In the genomic region with DNA sequence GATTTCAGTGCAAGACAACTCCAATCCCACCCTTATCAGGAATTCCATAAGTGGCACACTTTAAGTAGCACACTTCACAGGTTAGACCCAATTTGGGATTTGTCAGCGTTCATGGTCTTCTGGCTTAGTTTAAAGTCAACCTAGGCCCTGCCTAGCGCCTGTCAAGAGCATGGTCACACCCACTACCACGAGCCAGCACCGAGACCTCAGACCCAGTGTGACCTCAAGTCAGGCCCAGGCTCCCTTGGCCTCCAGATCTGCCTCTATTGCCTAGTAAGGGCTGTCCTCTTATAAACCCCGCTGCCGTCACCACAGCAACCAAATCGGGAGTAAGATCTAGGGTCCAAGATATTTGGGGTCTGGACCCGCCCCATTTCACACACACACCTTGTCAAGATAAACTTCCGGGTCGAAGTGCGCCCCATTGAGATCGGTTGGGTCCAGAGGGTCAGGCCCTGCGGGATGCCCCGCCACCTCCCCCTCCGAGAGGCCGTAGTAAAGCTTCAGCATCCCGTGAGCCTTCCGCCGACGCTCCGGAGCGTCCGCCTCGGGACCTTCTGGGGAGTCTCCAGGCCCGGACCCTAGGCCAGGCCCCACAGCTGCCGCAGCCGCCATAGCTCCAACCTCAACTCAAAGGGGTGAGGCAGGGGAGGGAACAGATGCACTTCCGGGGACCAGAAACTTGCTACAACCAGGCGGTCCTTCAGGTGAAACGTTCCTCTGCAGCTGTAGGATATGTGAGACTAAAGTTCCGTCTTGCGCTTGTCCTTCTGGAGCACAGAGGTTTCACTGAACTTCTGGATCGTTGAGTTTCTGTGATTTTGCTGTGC, we compare ENCODE assay signal across 8 mouse cellular contexts. TPM values are rescaled to one million over a fixed set of nuclear protein-coding genes. Genes with fewer than 3 reads are reported as not detected.
DNase-seq lines count a peak whose midpoint lies in the region; ATAC-seq and TF ChIP-seq lines count a peak whose summit lies in the region.

A gene (minus strand): TSS at position 668 of the 830 bp plus-strand sequence.

- TF ChIP-seq EP300 in CH12.LX (IDR thresholded peaks at IDR 0.05; ENCODE audit: low read length) = no peak

- no peak for TF ChIP-seq CTCF in CH12.LX (conservative IDR thresholded peaks at IDR 0.05 in 1 of 2, IDR thresholded peaks at IDR 0.05 in 1 of 2; ENCODE audit: low read depth in 2 of 2, low read length in 2 of 2)

- H3K4me1 ChIP-seq in CH12.LX (ENCODE audit: control insufficient read depth in 1 of 2, insufficient read depth in 2 of 2) = peaks cover 3 to 26% of the 10 kb centered on the region in 2 experiments
- peaks cover 18% of the 10 kb centered on the region for H3K4me1 ChIP-seq in forebrain, embryonic 10.5 days
- H3K4me1 ChIP-seq in heart, embryonic 14.5 days (ENCODE audit: control insufficient read depth in 2 of 2, insufficient read depth in 2 of 2, low read length in 2 of 2) = peaks cover 6 to 7% of the 10 kb centered on the region in 2 experiments
- peaks cover 32% of the 10 kb centered on the region for H3K4me1 ChIP-seq in liver, embryonic 13.5 days (replicated peaks)
- H3K4me1 ChIP-seq in stomach, embryonic 14.5 days (ENCODE audit: control insufficient read depth, insufficient read depth, low read length) = peaks cover 7% of the 10 kb centered on the region; the same call in 1 of the 2 replicates

- 2% methylated on average over 33 of the region's 33 CpGs for WGBS in forebrain, embryonic 10.5 days
- under 1% methylated on average over 33 of the region's 33 CpGs for WGBS in heart, embryonic 14.5 days
- under 1% methylated on average over 33 of the region's 33 CpGs for WGBS in liver, embryonic 13.5 days (ENCODE audit: insufficient replicate concordance)
- 1% methylated on average over 33 of the region's 33 CpGs for WGBS in stomach, embryonic 14.5 days

- in situ Hi-C loops in CH12.LX (cut with MboI; ENCODE audit: low pct_ligation_motif_present, low pct_unique_long_range_greater_than_20kb, low sequenced_read_pairs) = no loop called here

- H3K79me2 ChIP-seq in CH12.LX (replicated peaks; ENCODE audit: control insufficient read depth, extremely low read depth, insufficient read depth, poor library complexity, severe bottlenecking) = peaks cover 20% of the 10 kb centered on the region

- peak within 1 kb of the TSS; percentile 80 to 97 (median 97) for H3K4me3 ChIP-seq in CH12.LX (replicated peaks in 1 of 3; ENCODE audit: low read depth in 2 of 3, low read length in 2 of 3, poor library complexity in 1 of 3)
- peak within 1 kb of the TSS; percentile 76 for H3K4me3 ChIP-seq in forebrain, embryonic 10.5 days
- H3K4me3 ChIP-seq in heart, embryonic 14.5 days (ENCODE audit: control insufficient read depth in 1 of 2, insufficient read depth in 1 of 2, low read depth in 1 of 2, low read length in 2 of 2) = peak within 1 kb of the TSS; percentile 60 to 65
- H3K4me3 ChIP-seq in liver, embryonic 13.5 days (replicated peaks) = peak within 1 kb of the TSS; percentile 87
- peak within 1 kb of the TSS; percentile 79 for H3K4me3 ChIP-seq in stomach, embryonic 14.5 days (ENCODE audit: low read depth, low read length)

- H3K9me3 ChIP-seq in CH12.LX (replicated peaks; ENCODE audit: low read length) = no peaks in the 10 kb centered on the region
- H3K9me3 ChIP-seq in forebrain, embryonic 10.5 days = no peaks in the 10 kb centered on the region
- H3K9me3 ChIP-seq in heart, embryonic 14.5 days (ENCODE audit: control insufficient read depth, low read length) = no peaks in the 10 kb centered on the region
- no peaks in the 10 kb centered on the region for H3K9me3 ChIP-seq in liver, embryonic 13.5 days (replicated peaks)
- no peaks in the 10 kb centered on the region for H3K9me3 ChIP-seq in stomach, embryonic 14.5 days (ENCODE audit: control insufficient read depth, low read depth, low read length)

- dilution Hi-C loops in CH12.LX (cut with MboI; ENCODE audit: extremely low pct_ligation_motif_present, extremely low pct_unique_long_range_greater_than_20kb, low sequenced_read_pairs) = no loop called here

- peak within 1 kb of the TSS; percentile 92 for H3K4me2 ChIP-seq in CH12.LX (ENCODE audit: insufficient read depth, low read depth, poor library complexity, severe bottlenecking)
- H3K4me2 ChIP-seq in heart, embryonic 14.5 days (ENCODE audit: low read length) = peak within 1 kb of the TSS; percentile 95
- H3K4me2 ChIP-seq in liver, embryonic 13.5 days = peak within 1 kb of the TSS; percentile 92
- H3K4me2 ChIP-seq in stomach, embryonic 14.5 days (replicated peaks; ENCODE audit: low read depth, low read length) = peak within 1 kb of the TSS; percentile 86

- H3K36me3 ChIP-seq in CH12.LX (replicated peaks in 1 of 2; ENCODE audit: control insufficient read depth in 1 of 2, insufficient read depth in 1 of 2, low read length in 1 of 2) = peaks cover 34 to 58% of the 10 kb centered on the region in 2 experiments
- peaks cover 50% of the 10 kb centered on the region for H3K36me3 ChIP-seq in forebrain, embryonic 10.5 days (replicated peaks)
- peaks cover 59% of the 10 kb centered on the region for H3K36me3 ChIP-seq in heart, embryonic 14.5 days (ENCODE audit: control insufficient read depth, insufficient read depth, low read length)
- peaks cover 35% of the 10 kb centered on the region for H3K36me3 ChIP-seq in liver, embryonic 13.5 days
- peaks cover 30% of the 10 kb centered on the region for H3K36me3 ChIP-seq in stomach, embryonic 14.5 days (ENCODE audit: control insufficient read depth, insufficient read depth, low read length)

- peak within 1 kb of the TSS; percentile 65; the same call in 1 of the 2 replicates for H3K27ac ChIP-seq in CH12.LX (ENCODE audit: insufficient read depth, low read depth)
- H3K27ac ChIP-seq in forebrain, embryonic 10.5 days = peak within 1 kb of the TSS; percentile 94
- peak within 1 kb of the TSS; percentile 70 to 84 for H3K27ac ChIP-seq in heart, embryonic 14.5 days (replicated peaks in 1 of 2; ENCODE audit: control insufficient read depth in 1 of 2, insufficient read depth in 1 of 2, low read depth in 2 of 2, low read length in 2 of 2)
- H3K27ac ChIP-seq in liver, embryonic 13.5 days = peak within 1 kb of the TSS; percentile 78
- H3K27ac ChIP-seq in stomach, embryonic 14.5 days (ENCODE audit: low read length) = peak within 1 kb of the TSS; percentile 85

- DNase-seq in CH12.LX (ENCODE audit: extremely low read depth) = peak; percentile 93
- peak; percentile 89 for DNase-seq in c-Kit-positive CD71-negative TER-119-negative erythroid progenitor cells, embryonic 14.5 days (ENCODE audit: low read depth)
- DNase-seq in forebrain, embryonic 10.5 days (ENCODE audit: extremely low spot score, low spot score) = peak; percentile 83
- DNase-seq in kidney, postnatal 14 days = peak; percentile 92
- peak; percentile 77 for DNase-seq in liver, embryonic 13.5 days
- DNase-seq in natural killer cell, adult 2 months (ENCODE audit: low spot score in 2 of 2) = peak; percentile 82 to 87

- ATAC-seq in heart, embryonic 14.5 days (ENCODE audit: insufficient number of reproducible peaks, insufficient read depth, low FRiP score, low read depth) = peak; percentile 74
- peak; percentile 86 for ATAC-seq in liver, embryonic 13.5 days (ENCODE audit: low read depth)
- peak; percentile 84 for ATAC-seq in stomach, embryonic 14.5 days (ENCODE audit: insufficient number of reproducible peaks, insufficient read depth, low FRiP score, low read depth)

- peak within 1 kb of the TSS; percentile 90 for H3K9ac ChIP-seq in CH12.LX (ENCODE audit: insufficient read depth, low read depth)
- H3K9ac ChIP-seq in heart, embryonic 14.5 days (ENCODE audit: low read length) = peak within 1 kb of the TSS; percentile 80
- peak within 1 kb of the TSS; percentile 84 for H3K9ac ChIP-seq in liver, embryonic 13.5 days
- peak within 1 kb of the TSS; percentile 65 for H3K9ac ChIP-seq in stomach, embryonic 14.5 days (replicated peaks; ENCODE audit: low read depth, low read length)

- TF ChIP-seq RAD21 in CH12.LX (IDR thresholded peaks at IDR 0.05; ENCODE audit: low read depth, low read length) = no peak

- H3K27me3 ChIP-seq in CH12.LX (replicated peaks) = no peaks in the 10 kb centered on the region
- no peaks in the 10 kb centered on the region for H3K27me3 ChIP-seq in forebrain, embryonic 10.5 days (ENCODE audit: poor library complexity, severe bottlenecking)
- H3K27me3 ChIP-seq in heart, embryonic 14.5 days (ENCODE audit: control insufficient read depth, insufficient read depth, low read length) = no peaks in the 10 kb centered on the region
- no peaks in the 10 kb centered on the region for H3K27me3 ChIP-seq in liver, embryonic 13.5 days
- no peaks in the 10 kb centered on the region for H3K27me3 ChIP-seq in stomach, embryonic 14.5 days (ENCODE audit: control insufficient read depth, insufficient read depth, low read length)

- TF ChIP-seq POLR2A in CH12.LX (IDR thresholded peaks at IDR 0.05; ENCODE audit: low read depth, low read length) = peak; percentile 72

TF ChIP-seq in CH12.LX, 34 proteins besides CTCF, POLR2A, EP300 and RAD21 (continues in another document):
- TF ChIP-seq CHD1 (IDR thresholded peaks at IDR 0.05; ENCODE audit: low read depth, low read length) (0 out of 2 replicates have a peak, but pooled peaks have one; percentile 28), MAZ (IDR thresholded peaks at IDR 0.05; ENCODE audit: low read depth, low read length) (no peak; the same call in none of the 2 replicates), ZC3H11A (IDR thresholded peaks at IDR 0.05; ENCODE audit: low read depth, low read length) (no peak), JUN (IDR thresholded peaks at IDR 0.05; ENCODE audit: insufficient read depth, low read depth, low read length) (no peak), IRF4 (IDR thresholded peaks at IDR 0.05; ENCODE audit: low read depth, low read length) (peak; percentile 78), BHLHE40 (IDR thresholded peaks at IDR 0.05; ENCODE audit: low read depth, low read length) (0 out of 2 replicates have a peak, but pooled peaks have one; percentile 32), USF1 (IDR thresholded peaks at IDR 0.05; ENCODE audit: low read depth, low read length) (no peak), GABPA (IDR thresholded peaks at IDR 0.05; ENCODE audit: insufficient replicate concordance, low read depth, low read length) (peak; percentile 23; the same call in 1 of the 2 replicates), E2F4 (IDR thresholded peaks at IDR 0.05; ENCODE audit: insufficient replicate concordance, low read depth, low read length) (no peak), MEF2A (IDR thresholded peaks at IDR 0.05; ENCODE audit: borderline replicate concordance, low read depth, low read length) (peak; percentile 71), NELFE (IDR thresholded peaks at IDR 0.05; ENCODE audit: low read depth, low read length) (peak; percentile 75)

RNA-seq across cellular contexts. Expression of the gene that starts here (rescaled TPM):
- total RNA-seq in CH12.LX (2012; rRNA removed) = 44.7 and 48.2 TPM in 2 replicates
- 37.0 and 37.7 TPM in 2 replicates for total RNA-seq in CH12.LX (2014; rRNA removed)
- 44.1 and 51.2 TPM in 2 replicates for polyA plus RNA-seq in CH12.LX (2012; ENCODE audit: insufficient read length, low read depth)
- 65.2 and 68.2 TPM in 2 replicates for polyA plus RNA-seq in forebrain, embryonic 10.5 days (2016; fragmentation: Nextera tagmentation; extraction: Ambion mirVana)
- 36.9 and 44.8 TPM in 2 replicates for polyA plus RNA-seq in heart, embryonic 14.5 days (2014; fragmentation: Nextera tagmentation; extraction: Ambion mirVana)
- 29.1 and 31.6 TPM in 2 replicates for polyA plus RNA-seq in liver, embryonic 13.5 days (2015; fragmentation: Nextera tagmentation; extraction: Ambion mirVana)
- 60.1 and 66.7 TPM in 2 replicates for polyA plus RNA-seq in stomach, embryonic 14.5 days (2014; fragmentation: Nextera tagmentation; extraction: Ambion mirVana)

Comparison
In these comparisons a context has a peak if more than half of its experiments do, and no peak if none do; other contexts are left out.
1. Peak in every context shown above with its lines: DNase-seq, ATAC-seq, H3K4me3 ChIP-seq and H3K27ac ChIP-seq.